Mouse (Mus musculus): ENCODE data around the gene Sap30bp.

Gene Sap30bp

GRCm38 (mm10) chr11:115999538-116000143 lies 66.6 kb downstream of the Sap30bp start:
- 14% methylated on average over 14 of the region's 14 CpGs for WGBS

GRCm38 (mm10) chr11:116000607-116001006 lies 67.5 kb downstream of the Sap30bp start:
- 61% methylated on average over 10 of the region's 10 CpGs for WGBS

- 71% methylated on average over 6 of the region's 6 CpGs for WGBS
Observed at GRCm38 (mm10) chr11:116001725-116002124, 68.6 kb downstream of the Sap30bp start.

GRCm38 (mm10) chr11:116002894-116003293 lies 69.8 kb downstream of the Sap30bp start:
- WGBS: 90% methylated on average over 3 of the region's 3 CpGs

GRCm38 (mm10) chr11:116004186-116004823 lies 71.2 kb downstream of the Sap30bp start:
- WGBS: 36% methylated on average over 8 of the region's 8 CpGs

GRCm38 (mm10) chr11:116004840-116005700 lies 72.0 kb downstream of the Sap30bp start:
- 7% methylated on average over 54 of the region's 54 CpGs for WGBS

- 81% methylated on average over 9 of the region's 9 CpGs for whole genome bisulfite sequencing
Observed at GRCm38 (mm10) chr11:116005701-116006419, 72.8 kb downstream of the Sap30bp start.

- WGBS: 93% methylated on average over 28 of the region's 28 CpGs
Observed at GRCm38 (mm10) chr11:116007095-116007850, 74.2 kb downstream of the Sap30bp start.

GRCm38 (mm10) chr11:116008411-116008810 lies 75.3 kb downstream of the Sap30bp start:
- 92% methylated on average over 11 of the region's 11 CpGs for WGBS

- WGBS: 94% methylated on average over 13 of the region's 13 CpGs
Observed at GRCm38 (mm10) chr11:116008832-116009375, 75.8 kb downstream of the Sap30bp start.

- WGBS: 90% methylated on average over 11 of the region's 11 CpGs
Observed at GRCm38 (mm10) chr11:116009661-116010060, 76.6 kb downstream of the Sap30bp start.

- WGBS: 96% methylated on average over 8 of the region's 8 CpGs
Observed at GRCm38 (mm10) chr11:116010146-116010545, 77.1 kb downstream of the Sap30bp start.

GRCm38 (mm10) chr11:116010948-116011347 lies 77.9 kb downstream of the Sap30bp start:
- WGBS: 85% methylated on average over 5 of the region's 5 CpGs

- WGBS: 56% methylated on average over 14 of the region's 14 CpGs
Observed at GRCm38 (mm10) chr11:116011529-116012261, 78.6 kb downstream of the Sap30bp start.

- 1% methylated on average over 55 of the region's 55 CpGs for WGBS
Observed at GRCm38 (mm10) chr11:116012262-116012947, 79.3 kb downstream of the Sap30bp start, which contains the start of gene Galk1. Gene Galk1, minus strand, starts transcription at chr11:116012719.

- WGBS: 80% methylated on average over 8 of the region's 8 CpGs
Observed at GRCm38 (mm10) chr11:116014821-116015220, 81.7 kb downstream of the Sap30bp start.

All from cerebral cortex, adult 2 months (tissue).